Comparison of ENCODE assay signal across 1 mouse cellular context in the genomic region with DNA sequence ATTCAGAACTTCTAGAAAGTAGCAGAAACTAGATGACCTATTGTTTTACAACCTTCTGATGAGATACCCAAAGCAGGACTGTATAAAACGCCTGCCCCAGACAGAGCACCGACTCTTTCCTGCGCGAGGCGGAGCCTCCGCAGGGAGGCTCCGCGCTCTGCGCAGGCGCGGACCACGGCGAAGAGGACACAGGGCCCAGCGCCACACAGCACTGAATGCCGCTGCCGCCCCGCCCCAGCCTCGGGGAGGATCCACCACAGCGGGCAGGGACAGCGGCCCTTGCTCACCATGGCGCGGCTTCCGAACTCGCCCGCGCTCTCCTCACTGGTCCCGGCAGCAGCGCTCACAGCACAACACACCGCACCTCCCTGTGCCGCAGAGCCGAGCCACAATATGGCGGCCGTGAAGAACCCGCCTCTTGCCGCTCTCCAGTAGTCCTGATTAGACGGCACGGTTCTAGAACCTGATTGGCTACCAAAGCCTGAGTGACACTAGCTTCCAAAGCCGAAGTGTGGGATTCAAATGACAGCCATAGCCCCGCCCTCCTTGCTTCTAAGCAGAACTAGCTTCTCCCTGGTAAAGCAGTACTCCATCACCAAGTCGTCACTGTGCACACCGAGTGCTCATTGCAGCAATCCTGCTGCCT.
A peak's percentile ranks its signal among the peaks of the same experiment; 100 is the strongest.
TF ChIP-seq lines count a peak whose summit lies in the region.

A gene (minus strand): TSS at position 384 of the 646 bp plus-strand sequence.

TF ChIP-seq in myocyte, 11 proteins besides CTCF, POLR2A, EP300 and RAD21 (continued from another document):
- TF ChIP-seq POLR2AphosphoS2 (IDR thresholded peaks at IDR 0.05; ENCODE audit: insufficient read length, low read depth) (peak; percentile 92), MAX (IDR thresholded peaks at IDR 0.05; ENCODE audit: low read depth) (no peak)
